Mouse (Mus musculus) lung, adult 2 months (tissue): ENCODE measurements around the gene Midn.

Experiments
- CTCF ChIP-seq: fragments of 200-500 bp; IDR thresholded peaks from 2 replicates; pipeline ENCODE4 v1.5.1; 2011; ENCODE audit warnings: mild to moderate bottlenecking, low read length, control low read depth; ENCODE audit not compliant: insufficient read depth
- POLR2A ChIP-seq: fragments of 200-500 bp; IDR thresholded peaks from 2 replicates; pipeline ENCODE4 v1.6.1; 2011; ENCODE audit warnings: low read depth, mild to moderate bottlenecking, control low read depth, low read length, borderline replicate concordance; ENCODE audit errors: extremely low read depth

- TF ChIP-seq CTCF (no peak), POLR2A (no peak)
These were observed 29.5 kb upstream of the Midn start for GRCm38 (mm10) chr10:80118552-80118951.
